Mouse (Mus musculus) limb, embryonic 14.5 days (tissue): ENCODE measurements at regions not wholly inside any gene's neighbourhood (a gene's known extent, or its start where the extent isn't known, plus 50 kb on each side); places are given as distances from the start of the nearest gene placed in this dataset.
A peak's percentile ranks its signal among the peaks of the same experiment; 100 is the strongest.
"Not testable (repeated sequence)": the region's sequence is repeated elsewhere in the genome, so short reads cannot be mapped to it uniquely, and the experiment has no call there.

Source experiments
- ATAC-seq: fragments of 200-750 bp; cut with Nextera tagmentation; 2 replicates; pipeline ENCODE4 v1.8.0; 2017; ENCODE audit warnings: low read depth, moderate number of reproducible peaks, moderate TSS enrichment; ENCODE audit not compliant: low FRiP score
- DNase-seq: peaks from one replicate; pipeline ENCODE4 v3.0.0-alpha.2; 2015; ENCODE audit warnings: low spot score
- H3K27ac ChIP-seq: fragments of 300-500 bp; sonication (generic); replicated peaks from 2 replicates; pipeline ENCODE4 v1.5.1; 2014; ENCODE audit warnings: low read depth, mild to moderate bottlenecking, low read length, moderate library complexity, mixed read lengths
- H3K27me3 ChIP-seq: fragments of 300-500 bp; sonication (generic); 2 replicates; pipeline ENCODE4 v1.6.1; 2014; ENCODE audit warnings: low read length, mixed read lengths; ENCODE audit not compliant: control insufficient read depth, insufficient read depth
- H3K36me3 ChIP-seq: fragments of 300-500 bp; sonication (generic); 2 replicates; pipeline ENCODE4 v1.6.1; 2014; ENCODE audit warnings: mild to moderate bottlenecking, low read length, moderate library complexity, mixed read lengths; ENCODE audit not compliant: control insufficient read depth, insufficient read depth
- H3K4me1 ChIP-seq: fragments of 300-500 bp; sonication (generic); 2 replicates; pipeline ENCODE4 v1.6.1; 2014; ENCODE audit warnings: antibody characterized with exemption, low read length, mixed read lengths; ENCODE audit not compliant: control insufficient read depth, insufficient read depth
- H3K4me2 ChIP-seq: fragments of 300-500 bp; sonication (generic); replicated peaks from 2 replicates; pipeline ENCODE4 v1.6.1; 2014; ENCODE audit warnings: low read depth, mild to moderate bottlenecking, low read length, moderate library complexity; ENCODE audit not compliant: severe bottlenecking
- H3K4me3 ChIP-seq: fragments of 300-500 bp; sonication (generic); replicated peaks from 2 replicates; pipeline ENCODE4 v1.5.1; 2014; ENCODE audit warnings: low read length
- H3K9ac ChIP-seq: fragments of 300-500 bp; sonication (generic); 2 replicates; pipeline ENCODE4 v1.6.1; 2014; ENCODE audit warnings: mild to moderate bottlenecking, low read depth, low read length, moderate library complexity; ENCODE audit not compliant: severe bottlenecking
- H3K9me3 ChIP-seq: fragments of 300-500 bp; sonication (generic); 2 replicates; pipeline ENCODE4 v1.6.1; 2016; ENCODE audit warnings: low read length; ENCODE audit not compliant: control insufficient read depth
- POLR2A ChIP-seq: fragments of 200-500 bp; IDR thresholded peaks from 2 replicates; pipeline ENCODE4 v1.8.0; 2012; ENCODE audit warnings: inconsistent platforms, mild to moderate bottlenecking, moderate library complexity, borderline replicate concordance; ENCODE audit not compliant: insufficient read depth, insufficient read length; ENCODE audit errors: extremely low read depth
- WGBS: fragments of 180-500 bp; shearing (Covaris S2); extraction: QIAGEN DNeasy Blood & Tissue Kit; methylation state at CpG from one replicate; pipeline ENCODE4 v1.1.7; 2014; 5-methylcytosine and 5-hydroxymethylcytosine counted together

- ATAC-seq, H3K36me3 ChIP-seq: not testable (repeated sequence)
These were observed 85.6 kb upstream of the Ptprz1 start for GRCm38 (mm10) chr6:22789731-22790130.

GRCm38 (mm10) chr6:22791801-22792200 lies 83.5 kb upstream of the Ptprz1 start:
- H3K4me2 ChIP-seq: no peak overlapping the region
- TF ChIP-seq POLR2A: no peak
- peak; percentile 15 for DNase-seq
- no peak for ATAC-seq
- no peaks in the 10 kb centered on the region for H3K36me3 ChIP-seq
- no peak overlapping the region for H3K27ac ChIP-seq
- no peaks in the 10 kb centered on the region for H3K27me3 ChIP-seq
- no peaks in the 10 kb centered on the region for H3K9me3 ChIP-seq
- no peak overlapping the region for H3K4me3 ChIP-seq
- H3K9ac ChIP-seq: no peak overlapping the region
- H3K4me1 ChIP-seq: no peaks in the 10 kb centered on the region; the same call in 1 of the 2 replicates
- WGBS: 77% methylated on average over 4 of the region's 4 CpGs

More at GRCm38 (mm10) chr6:22789731-22790130, 85.6 kb upstream of the Ptprz1 start:
- H3K4me1 ChIP-seq, H3K27ac ChIP-seq, H3K4me3 ChIP-seq, H3K9ac ChIP-seq, H3K9me3 ChIP-seq, H3K4me2 ChIP-seq, H3K27me3 ChIP-seq, DNase-seq: not testable (repeated sequence)
- WGBS: 50% methylated on average over 4 of the region's 4 CpGs

GRCm38 (mm10) chr6:22792601-22793000 lies 82.7 kb upstream of the Ptprz1 start:
- Histone ChIP-seq H3K4me2 (no peak overlapping the region), H3K9me3 (no peaks in the 10 kb centered on the region), H3K4me3 (no peak overlapping the region), H3K9ac (no peak overlapping the region), H3K27ac (no peak overlapping the region), H3K36me3 (no peaks in the 10 kb centered on the region), H3K4me1 (no peaks in the 10 kb centered on the region; the same call in 1 of the 2 replicates), H3K27me3 (no peaks in the 10 kb centered on the region)
- no peak for DNase-seq
- no peak for ATAC-seq
- 76% methylated on average over 3 of the region's 3 CpGs for WGBS
- no peak for TF ChIP-seq POLR2A

GRCm38 (mm10) chr6:22794071-22794721 lies 81.1 kb upstream of the Ptprz1 start:
- no peak for TF ChIP-seq POLR2A
- ATAC-seq (peak; percentile 68; the same call in 1 of the 2 replicates), DNase-seq (peak; percentile 54)
- H3K36me3 ChIP-seq: no peaks in the 10 kb centered on the region
- H3K9me3 ChIP-seq: no peaks in the 10 kb centered on the region
- H3K27ac ChIP-seq: peak overlapping the region; percentile 45; the same call in 1 of the 2 replicates
- no peaks in the 10 kb centered on the region; the same call in 1 of the 2 replicates for H3K4me1 ChIP-seq
- H3K9ac ChIP-seq: no peak overlapping the region
- WGBS: 38% methylated on average over 12 of the region's 12 CpGs
- no peaks in the 10 kb centered on the region for H3K27me3 ChIP-seq
- H3K4me3 ChIP-seq: no peak overlapping the region
- no peak overlapping the region for H3K4me2 ChIP-seq

- H3K36me3 ChIP-seq: no peaks in the 10 kb centered on the region
- H3K27ac ChIP-seq: peak overlapping the region; percentile 45; the same call in 1 of the 2 replicates
- no peak overlapping the region for H3K9ac ChIP-seq
- 74% methylated on average over 3 of the region's 3 CpGs for WGBS
- H3K4me3 ChIP-seq: no peak overlapping the region
- TF ChIP-seq POLR2A: no peak
- ATAC-seq (no peak), DNase-seq (no peak)
- H3K4me1 ChIP-seq: no peaks in the 10 kb centered on the region; the same call in 1 of the 2 replicates
- no peaks in the 10 kb centered on the region for H3K27me3 ChIP-seq
- no peaks in the 10 kb centered on the region for H3K9me3 ChIP-seq
- no peak overlapping the region for H3K4me2 ChIP-seq
These were observed 80.5 kb upstream of the Ptprz1 start for GRCm38 (mm10) chr6:22794755-22795154.
